Mouse (Mus musculus): ENCODE results near the gene Ankrd55. TPM values are rescaled to one million over a fixed set of nuclear protein-coding genes. Genes with fewer than 3 reads are reported as not detected.

Gene Ankrd55
- polyA plus RNA-seq, 1 experiment from 2014 or later: 0.21 TPM

DNA sequence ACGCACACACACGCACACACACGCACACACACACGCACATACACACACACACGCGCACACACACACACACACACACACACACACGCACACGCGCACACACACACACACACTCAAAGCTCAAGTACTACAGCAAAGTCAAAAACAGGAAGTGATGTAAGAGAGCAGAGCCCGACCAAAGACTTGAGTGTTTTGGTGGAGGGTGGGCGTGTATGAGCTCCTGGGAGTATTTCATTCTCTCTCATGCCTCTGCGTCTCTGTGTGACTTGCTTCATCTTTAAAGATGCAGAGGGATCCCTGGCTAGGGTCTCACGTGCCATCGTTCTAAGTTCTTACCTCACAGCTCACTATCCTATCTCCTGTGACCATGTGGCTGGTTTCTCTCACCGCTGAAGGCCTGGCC is 139.3 kb downstream of the Ankrd55 start:
- no peaks in the 10 kb centered on the region for H3K9me3 ChIP-seq (ENCODE audit: control insufficient read depth, low read length)
- H3K4me1 ChIP-seq (ENCODE audit: control insufficient read depth, insufficient read depth, low read length): peaks cover 7% of the 10 kb centered on the region
- H3K4me3 ChIP-seq (ENCODE audit: low read length): no peak overlapping the region
- no peaks in the 10 kb centered on the region for H3K27me3 ChIP-seq (replicated peaks; ENCODE audit: control insufficient read depth, insufficient read depth, low read length)
- H3K27ac ChIP-seq (ENCODE audit: low read length): no peak overlapping the region
- H3K4me2 ChIP-seq (ENCODE audit: low read depth, low read length): no peak overlapping the region
- H3K36me3 ChIP-seq (ENCODE audit: control insufficient read depth, insufficient read depth, low read length): no peaks in the 10 kb centered on the region
- ATAC-seq: no peak
- no peak overlapping the region for H3K9ac ChIP-seq (ENCODE audit: low read depth, low read length)
- WGBS: 87% methylated on average over 15 of the region's 15 CpGs

DNA sequence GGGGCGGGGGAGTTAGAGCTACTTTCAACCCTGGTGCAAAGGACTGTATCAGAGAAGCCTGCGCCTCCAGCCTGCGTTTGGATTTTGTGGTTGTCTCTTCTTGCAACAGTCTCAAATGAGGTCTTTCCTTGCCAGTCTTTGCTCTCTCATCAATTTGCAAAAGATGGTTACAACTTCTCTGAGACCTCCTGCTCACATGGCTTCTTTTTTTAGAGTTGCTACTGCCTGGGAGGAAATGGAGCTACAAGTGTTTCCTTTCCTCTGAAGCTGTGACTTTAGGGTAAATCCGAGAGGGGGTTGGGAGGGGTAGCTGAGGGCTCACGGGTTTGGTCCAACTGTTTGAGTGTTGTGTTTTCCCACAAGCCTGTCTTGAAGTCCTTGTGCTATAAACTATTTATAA is 145.0 kb downstream of the Ankrd55 start:
- 51% methylated on average over 5 of the region's 5 CpGs for WGBS
- Histone ChIP-seq H3K27me3 (replicated peaks; ENCODE audit: control insufficient read depth, insufficient read depth, low read length) (no peaks in the 10 kb centered on the region), H3K4me2 (ENCODE audit: low read depth, low read length) (no peak overlapping the region), H3K36me3 (ENCODE audit: control insufficient read depth, insufficient read depth, low read length) (no peaks in the 10 kb centered on the region), H3K4me3 (ENCODE audit: low read length) (no peak overlapping the region), H3K9ac (ENCODE audit: low read depth, low read length) (no peak overlapping the region), H3K27ac (ENCODE audit: low read length) (no peak overlapping the region), H3K4me1 (ENCODE audit: control insufficient read depth, insufficient read depth, low read length) (peaks cover 2% of the 10 kb centered on the region; the same call in 1 of the 2 replicates), H3K9me3 (ENCODE audit: control insufficient read depth, low read length) (no peaks in the 10 kb centered on the region)
- ATAC-seq: no peak

Other genes with a start within 250 kb of the Ankrd55 start
- gene Il6st, start 175.6 kb downstream of the Ankrd55 start, polyA plus RNA-seq (2015; fragmentation: Nextera tagmentation; extraction: Ambion mirVana): 24.5 and 28.9 TPM in 2 replicates

All from intestine, embryonic 16.5 days (tissue).